Mouse (Mus musculus) spleen, adult 2 months (tissue): ENCODE results near the gene Prkn.

Source experiments
- CTCF ChIP-seq: fragments of 200-500 bp; IDR thresholded peaks from 2 replicates; pipeline ENCODE4 v1.5.1; 2011; ENCODE audit warnings: mild to moderate bottlenecking, inconsistent platforms; ENCODE audit not compliant: insufficient read depth, insufficient read length, insufficient replicate concordance; ENCODE audit errors: extremely low read depth
- POLR2A ChIP-seq: fragments of 200-500 bp; IDR thresholded peaks from 2 replicates; pipeline ENCODE4 v1.6.1; 2011; ENCODE audit warnings: low read depth, low read length, inconsistent platforms

DNA sequence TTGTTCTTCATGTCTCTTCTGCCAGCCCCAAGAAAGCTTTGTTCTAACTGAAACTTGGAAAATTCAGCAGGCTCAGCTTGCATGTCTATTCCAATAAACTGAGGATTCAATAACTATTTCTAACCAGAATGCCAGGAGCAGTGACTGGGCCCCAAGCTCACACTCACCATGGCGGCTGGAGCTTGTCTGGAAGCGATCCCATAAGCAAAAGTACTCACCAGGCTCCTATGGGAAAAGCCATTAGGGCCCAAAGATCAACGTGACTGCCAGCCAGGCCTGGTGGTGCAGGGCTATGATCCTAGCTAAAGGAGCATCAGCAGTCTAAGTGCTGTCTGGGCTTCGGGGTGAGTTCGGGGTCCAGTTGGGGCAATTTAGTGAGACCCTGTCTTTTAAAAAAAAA, 1048.6 kb downstream of the Prkn start:
- TF ChIP-seq POLR2A (no peak), CTCF (no peak)
